Mouse (Mus musculus) telencephalon, adult 2 months (tissue): ENCODE measurements around the gene Adamts17.

Experiments
- DNase-seq: peaks from one replicate; pipeline ENCODE4 v3.0.0-alpha.2; 2011; ENCODE audit warnings: low read depth, low spot score

Gene Adamts17

GRCm38 (mm10) chr7:67029481-67029880 is 189.9 kb downstream of the Adamts17 start:
- no peak for DNase-seq

GRCm38 (mm10) chr7:67031284-67031683 is 191.7 kb downstream of the Adamts17 start:
- no peak for DNase-seq

- no peak for DNase-seq
These were observed 193.1 kb downstream of the Adamts17 start for GRCm38 (mm10) chr7:67032616-67033015.

GRCm38 (mm10) chr7:67034369-67034768 is 194.8 kb downstream of the Adamts17 start:
- DNase-seq = no peak

- no peak for DNase-seq
These were observed 195.7 kb downstream of the Adamts17 start for GRCm38 (mm10) chr7:67035246-67035645.

GRCm38 (mm10) chr7:67035661-67036060 is 196.1 kb downstream of the Adamts17 start:
- DNase-seq = no peak

GRCm38 (mm10) chr7:67036502-67037485 is 197.3 kb downstream of the Adamts17 start:
- no peak for DNase-seq

- no peak for DNase-seq
These were observed 198.4 kb downstream of the Adamts17 start for GRCm38 (mm10) chr7:67037726-67038520.

GRCm38 (mm10) chr7:67039143-67039542 is 199.6 kb downstream of the Adamts17 start:
- DNase-seq = no peak

- no peak for DNase-seq
These were observed 200.3 kb downstream of the Adamts17 start for GRCm38 (mm10) chr7:67039861-67040260.

- no peak for DNase-seq
These were observed 202.2 kb downstream of the Adamts17 start for GRCm38 (mm10) chr7:67041685-67042084.

- no peak for DNase-seq
These were observed 204.7 kb downstream of the Adamts17 start for GRCm38 (mm10) chr7:67044121-67044817.

- no peak for DNase-seq
These were observed 205.7 kb downstream of the Adamts17 start for GRCm38 (mm10) chr7:67045202-67045601.

- DNase-seq = no peak
These were observed 209.7 kb downstream of the Adamts17 start for GRCm38 (mm10) chr7:67049206-67049605.

- DNase-seq = no peak
These were observed 210.9 kb downstream of the Adamts17 start for GRCm38 (mm10) chr7:67050424-67050823.

- DNase-seq = no peak
These were observed 211.7 kb downstream of the Adamts17 start for GRCm38 (mm10) chr7:67051089-67051718.

- DNase-seq = no peak
These were observed 215.3 kb downstream of the Adamts17 start for GRCm38 (mm10) chr7:67054876-67055275.

GRCm38 (mm10) chr7:67055510-67055909 is 216.0 kb downstream of the Adamts17 start:
- no peak for DNase-seq

- DNase-seq = no peak
These were observed 222.2 kb downstream of the Adamts17 start for GRCm38 (mm10) chr7:67061756-67062155.

- DNase-seq = no peak
These were observed 223.0 kb downstream of the Adamts17 start for GRCm38 (mm10) chr7:67062571-67062970.

- peak; percentile 84 for DNase-seq
These were observed 225.2 kb downstream of the Adamts17 start for GRCm38 (mm10) chr7:67064627-67065305.
